Mouse (Mus musculus): ENCODE data around the gene 1700018F24Rik.

DNA sequence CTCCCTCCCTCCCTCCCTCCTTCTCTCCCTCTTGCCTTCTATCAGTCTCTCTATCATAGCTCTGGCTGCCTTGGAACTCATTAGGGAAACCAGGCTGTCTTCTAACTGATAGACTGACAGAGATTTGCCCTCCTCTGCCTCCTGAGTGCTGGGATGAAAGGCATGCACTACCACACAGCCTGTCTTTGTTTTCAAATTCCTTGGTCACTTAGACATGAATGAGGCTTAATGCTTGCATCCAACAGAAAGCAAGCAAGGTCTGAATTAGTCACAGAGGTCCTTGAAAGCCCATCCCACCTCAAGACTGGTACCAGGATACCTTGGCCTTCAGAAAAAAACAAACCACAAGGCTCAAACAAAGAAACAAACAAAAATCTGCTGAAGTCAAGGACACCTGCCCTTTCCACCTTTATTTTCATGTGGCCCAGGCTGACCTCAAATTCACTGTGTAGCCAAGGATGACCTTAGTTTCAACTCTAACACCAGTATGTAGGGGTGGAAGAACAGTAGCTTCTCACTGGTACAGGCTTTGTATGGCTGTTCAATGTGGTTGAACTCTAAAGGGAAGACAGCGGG lies 22.1 kb downstream of the 1700018F24Rik start:
- no peak for TF ChIP-seq CTCF (IDR thresholded peaks at IDR 0.05; ENCODE audit: low read depth)
- no peak for TF ChIP-seq EP300 (IDR thresholded peaks at IDR 0.05; ENCODE audit: low read depth)
